Mouse (Mus musculus) lung, postnatal 0 days (tissue): ENCODE measurements at regions not wholly inside any gene's neighbourhood (a gene's known extent, or its start where the extent isn't known, plus 50 kb on each side); places are given as distances from the start of the nearest gene placed in this dataset.

Experiments used
- CTCF ChIP-seq: IDR thresholded peaks from 2 replicates; pipeline ENCODE4 v1.5.1; 2016; ENCODE audit warnings: antibody characterized with exemption, mild to moderate bottlenecking
- EP300 ChIP-seq: IDR thresholded peaks from 2 replicates; pipeline ENCODE4 v1.6.1; 2016; ENCODE audit warnings: antibody characterized with exemption, mild to moderate bottlenecking, control low read depth

GRCm38 (mm10) chr15:62492350-62492749 lies 1352.6 kb downstream of the Gsdmc2 start:
- TF ChIP-seq CTCF = no peak
- TF ChIP-seq EP300 = no peak
